Mouse (Mus musculus) limb, embryonic 12.5 days (tissue): ENCODE data around the gene Clybl. TPM values are rescaled to one million over a fixed set of nuclear protein-coding genes. Genes with fewer than 3 reads are reported as not detected.

Experiments
- ATAC-seq: fragments of 200-750 bp; cut with Nextera tagmentation; 2 replicates; pipeline ENCODE4 v1.8.0; 2017; ENCODE audit warnings: low read depth, moderate TSS enrichment; ENCODE audit not compliant: insufficient number of reproducible peaks, insufficient read depth, low FRiP score, low TSS enrichment
- H3K27ac ChIP-seq: fragments of 300-500 bp; sonication (generic); 2 replicates; pipeline ENCODE4 v1.5.1; 2016; ENCODE audit warnings: mild to moderate bottlenecking, moderate library complexity
- H3K27me3 ChIP-seq: fragments of 300-500 bp; sonication (generic); 2 replicates; pipeline ENCODE4 v1.6.1; 2016; ENCODE audit warnings: mild to moderate bottlenecking, moderate library complexity
- H3K36me3 ChIP-seq: fragments of 300-500 bp; sonication (generic); 2 replicates; pipeline ENCODE4 v1.6.1; 2016; ENCODE audit warnings: mild to moderate bottlenecking, moderate library complexity
- H3K4me1 ChIP-seq: fragments of 300-500 bp; sonication (generic); replicated peaks from 2 replicates; pipeline ENCODE4 v1.6.1; 2016
- H3K4me2 ChIP-seq: fragments of 300-500 bp; sonication (generic); 2 replicates; pipeline ENCODE4 v1.6.1; 2016; ENCODE audit warnings: mild to moderate bottlenecking, moderate library complexity
- H3K4me3 ChIP-seq: fragments of 300-500 bp; sonication (generic); replicated peaks from 2 replicates; pipeline ENCODE4 v1.5.1; 2016; ENCODE audit warnings: mild to moderate bottlenecking
- H3K9ac ChIP-seq: fragments of 300-500 bp; sonication (generic); replicated peaks from 2 replicates; pipeline ENCODE4 v1.6.1; 2016; ENCODE audit warnings: mild to moderate bottlenecking, moderate library complexity
- H3K9me3 ChIP-seq: fragments of 300-500 bp; sonication (generic); 2 replicates; pipeline ENCODE4 v1.6.1; 2016; ENCODE audit warnings: mild to moderate bottlenecking, moderate library complexity
- WGBS: fragments of 180-500 bp; shearing (Covaris S2); methylation state at CpG from one replicate; pipeline ENCODE4 v1.1.7; 2016; 5-methylcytosine and 5-hydroxymethylcytosine counted together
- polyA plus RNA-seq: library from polyadenylated mRNA; unstranded; fragments of >200 nt; fragmentation: Nextera tagmentation; extraction: Ambion mirVana; gene quantifications from 2 replicates; pipeline ENCODE4 v1.2.1, GENCODE M21; 2016

Clybl gene
- polyA plus RNA-seq, 1 experiment from 2014 or later = 16.8 TPM

GRCm38 (mm10) chr14:122449601-122450495 is 268.3 kb downstream of the Clybl start:
- H3K27me3 ChIP-seq = peaks cover 72% of the 10 kb centered on the region
- peak overlapping the region; percentile 67 for H3K9ac ChIP-seq
- peak overlapping the region; percentile 41; the same call in 1 of the 2 replicates for H3K27ac ChIP-seq
- H3K4me2 ChIP-seq = peak overlapping the region; percentile 94
- peak overlapping the region; percentile 48 for H3K4me3 ChIP-seq
- peaks cover 45% of the 10 kb centered on the region for H3K4me1 ChIP-seq
- ATAC-seq = no peak
- 4% methylated on average over 29 of the region's 29 CpGs for WGBS
- H3K9me3 ChIP-seq = no peaks in the 10 kb centered on the region
- no peaks in the 10 kb centered on the region for H3K36me3 ChIP-seq

GRCm38 (mm10) chr14:122450496-122451382 is 269.2 kb downstream of the Clybl start, which contains the start of gene Gm5089:
TSS of gene Gm5089 (minus strand) at chr14:122451115.
- H3K9me3 ChIP-seq = no peaks in the 10 kb centered on the region
- peak within 1 kb of the TSS; percentile 94 for H3K4me2 ChIP-seq
- under 1% methylated on average over 51 of the region's 59 CpGs for WGBS
- peaks cover 66% of the 10 kb centered on the region for H3K27me3 ChIP-seq
- peaks cover 45% of the 10 kb centered on the region for H3K4me1 ChIP-seq
- no peaks in the 10 kb centered on the region for H3K36me3 ChIP-seq
- H3K27ac ChIP-seq = peak within 1 kb of the TSS; percentile 77
- H3K9ac ChIP-seq = peak within 1 kb of the TSS; percentile 67
- peak; percentile 16; the same call in 1 of the 2 replicates for ATAC-seq
- H3K4me3 ChIP-seq = peak within 1 kb of the TSS; percentile 48

GRCm38 (mm10) chr14:122451551-122452145 is 270.1 kb downstream of the Clybl start:
- Histone ChIP-seq H3K36me3 (no peaks in the 10 kb centered on the region), H3K4me1 (peaks cover 45% of the 10 kb centered on the region), H3K9ac (no peak overlapping the region), H3K9me3 (no peaks in the 10 kb centered on the region), H3K4me3 (peak overlapping the region; percentile 48; the same call in 1 of the 2 replicates), H3K27me3 (peaks cover 59% of the 10 kb centered on the region), H3K4me2 (peak overlapping the region; percentile 94), H3K27ac (no peak overlapping the region)
- WGBS = 61% methylated on average over 5 of the region's 5 CpGs
- no peak for ATAC-seq

Other genes starting within 250 kb of the Clybl start
- 2.4 and 3.0 TPM in 2 replicates for gene Gpr183, start 216.5 kb upstream of the Clybl start, polyA plus RNA-seq
- gene Timm8a2, start 147.0 kb upstream of the Clybl start, polyA plus RNA-seq = not detected in 2 replicates
- gene Tm9sf2, start 74.7 kb upstream of the Clybl start, polyA plus RNA-seq = 124 and 132 TPM in 2 replicates